Mouse (Mus musculus): ENCODE results near the gene 1500011B03Rik.

GRCm38 (mm10) chr5:114808385-114808784 is 14.9 kb downstream of the 1500011B03Rik start:
- no peak for TF ChIP-seq CTCF (IDR thresholded peaks at IDR 0.05; ENCODE audit: low read depth, low read length)
- TF ChIP-seq POLR2A (IDR thresholded peaks at IDR 0.05; ENCODE audit: borderline replicate concordance, low read depth, low read length): no peak
